Mouse (Mus musculus): ENCODE results near the gene Ifit3. TPM values are rescaled to one million over a fixed set of nuclear protein-coding genes. Genes with fewer than 3 reads are reported as not detected.
"Not testable (repeated sequence)": the region's sequence is repeated elsewhere in the genome, so short reads cannot be mapped to it uniquely, and the experiment has no call there.

The Ifit3 gene
- polyA plus RNA-seq, 1 experiment, result 3.0 TPM

GRCm38 (mm10) chr19:34605472-34605871, 22.1 kb downstream of the Ifit3 start:
- H3K9me3 ChIP-seq (replicated peaks; ENCODE audit: control insufficient read depth, insufficient read depth, low read length, poor library complexity, severe bottlenecking), result no peaks in the 10 kb centered on the region
- H3K36me3 ChIP-seq (ENCODE audit: control insufficient read depth, insufficient read depth, low read length, poor library complexity, severe bottlenecking), result no peaks in the 10 kb centered on the region
- no peak overlapping the region for H3K9ac ChIP-seq (ENCODE audit: low read depth, poor library complexity, severe bottlenecking)
- no peak overlapping the region for H3K27ac ChIP-seq (ENCODE audit: insufficient read depth, low read length)
- H3K4me3 ChIP-seq (ENCODE audit: low read depth, low read length), result no peak overlapping the region
- TF ChIP-seq CTCF (IDR thresholded peaks at IDR 0.05; ENCODE audit: low read depth, low read length) (no peak), POLR2A (IDR thresholded peaks at IDR 0.05; ENCODE audit: insufficient read depth, low read length) (no peak), EP300 (IDR thresholded peaks at IDR 0.05; ENCODE audit: insufficient read depth, low read depth, low read length) (no peak)
- H3K27me3 ChIP-seq (ENCODE audit: control insufficient read depth, insufficient read depth, low read length, poor library complexity, severe bottlenecking), result no peaks in the 10 kb centered on the region
- no peaks in the 10 kb centered on the region for H3K4me1 ChIP-seq (ENCODE audit: control insufficient read depth, insufficient read depth, low read length)

- not testable (repeated sequence) for H3K27me3 ChIP-seq (ENCODE audit: control insufficient read depth, insufficient read depth, low read length, poor library complexity, severe bottlenecking); H3K27ac ChIP-seq (ENCODE audit: insufficient read depth, low read length); H3K36me3 ChIP-seq (ENCODE audit: control insufficient read depth, insufficient read depth, low read length, poor library complexity, severe bottlenecking); H3K4me1 ChIP-seq (ENCODE audit: control insufficient read depth, insufficient read depth, low read length); H3K4me3 ChIP-seq (ENCODE audit: low read depth, low read length); H3K9ac ChIP-seq (ENCODE audit: low read depth, poor library complexity, severe bottlenecking); H3K9me3 ChIP-seq (replicated peaks; ENCODE audit: control insufficient read depth, insufficient read depth, low read length, poor library complexity, severe bottlenecking)
Measured at GRCm38 (mm10) chr19:34607237-34608051, 24.1 kb downstream of the Ifit3 start, which contains the start of gene Ifit3b. Gene Ifit3b (plus strand): TSS chr19:34607970.

GRCm38 (mm10) chr19:34610118-34610517, 26.8 kb downstream of the Ifit3 start:
- not testable (repeated sequence) for H3K36me3 ChIP-seq (ENCODE audit: control insufficient read depth, insufficient read depth, low read length, poor library complexity, severe bottlenecking); H3K4me3 ChIP-seq (ENCODE audit: low read depth, low read length); H3K27ac ChIP-seq (ENCODE audit: insufficient read depth, low read length); H3K9ac ChIP-seq (ENCODE audit: low read depth, poor library complexity, severe bottlenecking); H3K27me3 ChIP-seq (ENCODE audit: control insufficient read depth, insufficient read depth, low read length, poor library complexity, severe bottlenecking); H3K4me1 ChIP-seq (ENCODE audit: control insufficient read depth, insufficient read depth, low read length); H3K9me3 ChIP-seq (replicated peaks; ENCODE audit: control insufficient read depth, insufficient read depth, low read length, poor library complexity, severe bottlenecking)

GRCm38 (mm10) chr19:34612243-34613001, 29.1 kb downstream of the Ifit3 start:
- H3K9me3 ChIP-seq (replicated peaks; ENCODE audit: control insufficient read depth, insufficient read depth, low read length, poor library complexity, severe bottlenecking); H3K4me3 ChIP-seq (ENCODE audit: low read depth, low read length); H3K4me1 ChIP-seq (ENCODE audit: control insufficient read depth, insufficient read depth, low read length); H3K27ac ChIP-seq (ENCODE audit: insufficient read depth, low read length); H3K9ac ChIP-seq (ENCODE audit: low read depth, poor library complexity, severe bottlenecking); H3K36me3 ChIP-seq (ENCODE audit: control insufficient read depth, insufficient read depth, low read length, poor library complexity, severe bottlenecking); H3K27me3 ChIP-seq (ENCODE audit: control insufficient read depth, insufficient read depth, low read length, poor library complexity, severe bottlenecking): not testable (repeated sequence)

- no peak for TF ChIP-seq POLR2A (IDR thresholded peaks at IDR 0.05; ENCODE audit: insufficient read depth, low read length)
- TF ChIP-seq EP300 (IDR thresholded peaks at IDR 0.05; ENCODE audit: insufficient read depth, low read depth, low read length), result no peak
- TF ChIP-seq CTCF (IDR thresholded peaks at IDR 0.05; ENCODE audit: low read depth, low read length), result no peak
- Histone ChIP-seq H3K36me3 (ENCODE audit: control insufficient read depth, insufficient read depth, low read length, poor library complexity, severe bottlenecking) (no peaks in the 10 kb centered on the region), H3K4me3 (ENCODE audit: low read depth, low read length) (no peak overlapping the region), H3K27ac (ENCODE audit: insufficient read depth, low read length) (no peak overlapping the region), H3K4me1 (ENCODE audit: control insufficient read depth, insufficient read depth, low read length) (no peaks in the 10 kb centered on the region), H3K9me3 (replicated peaks; ENCODE audit: control insufficient read depth, insufficient read depth, low read length, poor library complexity, severe bottlenecking) (no peaks in the 10 kb centered on the region), H3K9ac (ENCODE audit: low read depth, poor library complexity, severe bottlenecking) (no peak overlapping the region), H3K27me3 (ENCODE audit: control insufficient read depth, insufficient read depth, low read length, poor library complexity, severe bottlenecking) (no peaks in the 10 kb centered on the region)
Measured at GRCm38 (mm10) chr19:34620871-34621270, 37.5 kb downstream of the Ifit3 start.

GRCm38 (mm10) chr19:34623781-34624180, 40.5 kb downstream of the Ifit3 start:
- Histone ChIP-seq H3K4me3 (ENCODE audit: low read depth, low read length) (no peak overlapping the region), H3K36me3 (ENCODE audit: control insufficient read depth, insufficient read depth, low read length, poor library complexity, severe bottlenecking) (no peaks in the 10 kb centered on the region), H3K9ac (ENCODE audit: low read depth, poor library complexity, severe bottlenecking) (no peak overlapping the region), H3K27me3 (ENCODE audit: control insufficient read depth, insufficient read depth, low read length, poor library complexity, severe bottlenecking) (no peaks in the 10 kb centered on the region), H3K4me1 (ENCODE audit: control insufficient read depth, insufficient read depth, low read length) (no peaks in the 10 kb centered on the region), H3K27ac (ENCODE audit: insufficient read depth, low read length) (no peak overlapping the region), H3K9me3 (replicated peaks; ENCODE audit: control insufficient read depth, insufficient read depth, low read length, poor library complexity, severe bottlenecking) (no peaks in the 10 kb centered on the region)
- no peak for TF ChIP-seq CTCF (IDR thresholded peaks at IDR 0.05; ENCODE audit: low read depth, low read length)
- TF ChIP-seq POLR2A (IDR thresholded peaks at IDR 0.05; ENCODE audit: insufficient read depth, low read length), result no peak
- TF ChIP-seq EP300 (IDR thresholded peaks at IDR 0.05; ENCODE audit: insufficient read depth, low read depth, low read length), result no peak

All from ES-Bruce4 (cell line).